Mouse (Mus musculus) c-Kit-positive CD71-positive TER-119-negative erythroid progenitor cells, embryonic 14.5 days (primary cell): ENCODE data around the gene Olfr97.
"Not testable (repeated sequence)": the region's sequence is repeated elsewhere in the genome, so short reads cannot be mapped to it uniquely, and the experiment has no call there.

ENCODE experiments used
- DNase-seq: peaks from one replicate; pipeline ENCODE4 v3.0.0-alpha.2; 2013; ENCODE audit warnings: low read depth

Olfr97 gene

DNA sequence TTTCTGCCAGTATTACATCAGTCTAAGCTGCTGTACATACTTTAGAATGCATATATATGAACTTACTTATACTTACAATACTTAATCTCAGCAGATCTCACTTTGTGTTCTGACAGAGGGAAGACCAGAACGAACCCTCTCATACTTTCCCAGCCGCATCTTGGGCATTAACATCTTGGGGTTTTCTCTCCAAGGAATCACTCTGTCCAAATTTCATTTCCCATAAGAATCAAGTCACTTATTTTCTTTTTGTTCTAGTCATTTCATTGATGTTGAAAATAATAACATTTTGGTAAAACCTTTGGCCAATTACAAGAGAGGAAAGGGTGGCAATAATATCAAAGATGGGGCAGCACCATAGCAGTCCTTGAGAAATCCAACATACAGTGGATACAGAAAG lies at the start of gene Olfr97:
Olfr97 (minus strand) TSS at position 101 of the 400 bp plus-strand sequence.
- not testable (repeated sequence) for DNase-seq

DNA sequence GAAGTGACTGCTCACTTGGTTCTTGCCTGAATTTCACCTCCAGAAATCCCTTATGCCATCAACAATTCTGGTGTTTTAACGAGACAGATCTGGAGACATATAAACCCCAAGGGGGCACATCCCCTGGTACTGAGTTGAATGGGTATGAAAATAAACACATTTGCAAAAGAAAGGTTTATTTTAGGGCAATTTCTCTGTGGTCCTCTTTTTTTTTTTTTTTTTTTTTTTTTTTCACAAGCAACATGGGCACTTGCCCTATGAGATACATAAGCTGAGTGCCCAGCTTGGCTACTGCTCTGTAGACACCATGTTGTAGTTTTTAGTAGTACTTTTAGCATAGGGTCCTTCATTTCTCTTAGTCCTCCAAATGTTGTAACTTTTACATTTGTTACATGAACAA lies 46.2 kb upstream of the Olfr97 start, which contains the start of gene Olfr99:
Olfr99 (minus strand) TSS at position 101 of the 400 bp plus-strand sequence.
- no peak for DNase-seq

GRCm38 (mm10) chr17:37280331-37280730 lies 43.2 kb upstream of the Olfr97 start:
- DNase-seq = no peak

- no peak for DNase-seq
Observed at GRCm38 (mm10) chr17:37276573-37276972, 39.4 kb upstream of the Olfr97 start.

- DNase-seq = no peak
Observed at GRCm38 (mm10) chr17:37275626-37276248, 38.6 kb upstream of the Olfr97 start.

DNA sequence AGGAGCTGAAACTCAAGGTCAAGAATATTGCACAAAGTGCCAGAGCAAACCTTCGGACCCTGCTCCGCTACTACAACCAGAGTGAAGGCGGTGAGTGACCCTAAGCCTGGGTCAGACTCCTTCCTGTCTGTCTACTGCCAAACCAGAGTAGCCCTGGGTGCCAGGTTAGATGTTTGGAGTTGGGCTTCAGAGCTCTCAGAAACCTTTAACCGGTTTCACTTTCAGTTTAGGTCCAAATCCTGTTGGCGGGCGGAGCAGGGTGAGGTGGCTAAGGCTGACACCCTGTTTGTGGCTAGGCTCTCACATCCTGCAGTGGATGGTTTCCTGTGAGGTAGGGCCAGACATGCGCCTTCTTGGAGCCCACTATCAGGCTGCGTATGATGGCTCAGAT lies 33.6 kb upstream of the Olfr97 start:
- DNase-seq = no peak

DNA sequence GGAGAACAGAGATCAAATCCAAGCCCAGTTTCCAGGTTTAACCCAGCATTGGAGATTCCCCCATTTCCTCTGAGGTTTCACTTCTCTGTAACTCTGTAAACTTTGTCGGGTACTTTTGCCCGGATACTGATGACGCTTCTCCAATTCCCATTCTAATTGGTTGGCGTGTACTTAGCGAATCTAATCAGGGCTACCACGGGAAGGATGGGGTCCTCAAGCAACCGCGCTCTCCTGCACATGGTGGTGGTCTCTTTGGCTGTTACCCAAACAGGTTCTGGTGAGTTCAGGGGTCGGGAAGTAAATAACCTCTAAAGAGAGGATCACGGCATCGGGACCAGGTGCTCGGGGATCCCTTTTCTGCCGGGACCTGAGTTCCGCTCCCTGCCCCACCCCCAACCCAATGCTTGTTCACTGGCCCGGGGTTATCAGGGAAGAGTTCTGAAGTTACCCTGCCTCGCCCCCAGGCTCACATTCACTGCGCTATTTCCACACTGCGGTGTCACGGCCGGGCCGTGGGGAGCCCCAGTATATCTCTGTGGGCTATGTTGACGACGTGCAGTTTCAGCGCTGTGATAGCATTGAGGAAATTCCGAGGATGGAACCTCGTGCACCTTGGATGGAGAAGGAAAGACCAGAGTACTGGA lies 33.0 kb upstream of the Olfr97 start, which contains the start of gene H2-M3:
H2-M3 (plus strand) TSS at position 163 of the 644 bp plus-strand sequence.
- DNase-seq = peak; percentile 76

- DNase-seq = no peak
Observed at GRCm38 (mm10) chr17:37263626-37264025, 26.5 kb upstream of the Olfr97 start, which contains the start of gene Olfr98. Olfr98 (minus strand) TSS chr17:37263749.

DNA sequence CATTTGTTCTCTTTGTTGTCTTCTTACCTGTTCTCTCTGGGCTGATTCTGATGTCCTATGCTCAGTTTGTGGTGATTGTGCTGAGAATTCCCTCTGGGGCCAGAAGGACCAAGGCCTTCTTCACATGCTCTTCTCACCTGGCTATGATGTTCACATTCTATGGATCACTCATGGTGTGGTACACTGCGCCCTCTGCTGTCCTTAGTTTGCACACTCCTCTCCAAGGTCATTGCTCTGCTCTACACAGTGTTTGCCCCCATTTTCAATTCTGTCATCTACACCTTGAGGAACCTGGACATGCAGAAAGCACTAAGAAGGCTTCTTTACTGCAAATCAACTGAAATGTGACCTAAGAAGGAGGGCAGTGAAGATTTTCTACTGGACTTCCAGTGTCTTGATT lies 13.4 kb upstream of the Olfr97 start:
- DNase-seq = no peak

- DNase-seq = no peak
Observed at GRCm38 (mm10) chr17:37249460-37249859, 12.3 kb upstream of the Olfr97 start.

GRCm38 (mm10) chr17:37246715-37247114 lies 9.6 kb upstream of the Olfr97 start:
- no peak for DNase-seq

GRCm38 (mm10) chr17:37242198-37242597 lies 5.1 kb upstream of the Olfr97 start:
- no peak for DNase-seq

DNA sequence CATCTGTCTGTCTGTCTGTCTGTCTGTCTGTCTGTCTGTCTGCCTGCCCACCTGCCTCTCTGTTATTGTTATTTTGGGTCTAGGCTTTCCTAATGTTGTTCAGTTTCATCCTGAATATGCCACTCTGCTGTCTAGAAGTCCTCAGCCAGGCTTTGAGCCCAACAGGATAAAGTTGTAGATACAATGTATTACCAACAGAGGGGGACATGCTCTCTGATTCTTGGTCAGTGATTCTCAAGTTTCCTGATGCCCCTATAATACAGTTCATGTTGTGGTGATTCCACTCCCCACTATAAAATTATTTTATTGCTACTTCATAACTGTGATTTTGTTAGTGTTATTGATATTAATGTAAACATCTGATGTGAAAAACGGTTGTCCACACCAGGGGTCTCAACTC lies 15.3 kb downstream of the Olfr97 start:
- DNase-seq = no peak

DNA sequence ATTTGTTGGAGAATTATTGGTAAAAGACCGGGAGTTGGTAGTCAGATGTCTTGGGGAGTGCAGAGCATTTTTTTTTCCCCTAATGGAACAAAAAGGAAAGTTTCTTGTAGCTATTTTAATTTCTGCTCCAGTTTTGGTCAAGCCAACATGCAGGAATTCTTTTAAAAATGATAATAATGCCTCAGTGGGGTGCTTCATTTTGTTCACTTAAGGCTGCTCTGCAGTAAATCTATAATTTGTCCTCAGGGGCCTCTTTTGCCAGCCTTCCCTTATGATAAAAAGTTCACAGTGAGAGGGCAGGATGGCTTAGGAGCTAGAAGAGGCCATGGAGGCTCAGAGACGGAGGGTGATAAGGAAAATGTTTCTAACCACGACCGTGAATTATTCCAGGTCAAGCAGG lies 17.3 kb downstream of the Olfr97 start, which contains the start of gene Olfr96:
Olfr96 (plus strand) TSS at position 301 of the 400 bp plus-strand sequence.
- no peak for DNase-seq

GRCm38 (mm10) chr17:37218486-37218885 lies 18.6 kb downstream of the Olfr97 start:
- DNase-seq = no peak

GRCm38 (mm10) chr17:37213018-37213417 lies 24.1 kb downstream of the Olfr97 start, which contains the start of gene Olfr95:
Olfr95 (minus strand) TSS chr17:37213118.
- no peak for DNase-seq

GRCm38 (mm10) chr17:37210884-37211768 lies 26.0 kb downstream of the Olfr97 start:
- no peak for DNase-seq

DNA sequence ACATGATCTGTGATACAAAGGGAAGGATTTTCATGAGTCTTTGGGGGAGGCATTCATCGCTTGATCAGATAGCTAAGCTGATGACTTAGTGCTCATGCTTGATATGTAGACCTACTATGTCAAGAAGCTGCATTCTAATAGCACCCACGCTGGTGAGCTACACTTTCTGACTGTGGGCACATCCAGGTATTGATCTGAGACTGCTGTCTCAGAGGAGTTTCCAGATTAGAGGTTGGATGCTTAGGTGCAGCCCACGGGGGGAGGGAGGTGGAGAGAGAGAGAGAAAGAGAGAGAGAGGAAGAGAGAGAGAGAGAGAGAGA lies 33.3 kb downstream of the Olfr97 start:
- DNase-seq = no peak

DNA sequence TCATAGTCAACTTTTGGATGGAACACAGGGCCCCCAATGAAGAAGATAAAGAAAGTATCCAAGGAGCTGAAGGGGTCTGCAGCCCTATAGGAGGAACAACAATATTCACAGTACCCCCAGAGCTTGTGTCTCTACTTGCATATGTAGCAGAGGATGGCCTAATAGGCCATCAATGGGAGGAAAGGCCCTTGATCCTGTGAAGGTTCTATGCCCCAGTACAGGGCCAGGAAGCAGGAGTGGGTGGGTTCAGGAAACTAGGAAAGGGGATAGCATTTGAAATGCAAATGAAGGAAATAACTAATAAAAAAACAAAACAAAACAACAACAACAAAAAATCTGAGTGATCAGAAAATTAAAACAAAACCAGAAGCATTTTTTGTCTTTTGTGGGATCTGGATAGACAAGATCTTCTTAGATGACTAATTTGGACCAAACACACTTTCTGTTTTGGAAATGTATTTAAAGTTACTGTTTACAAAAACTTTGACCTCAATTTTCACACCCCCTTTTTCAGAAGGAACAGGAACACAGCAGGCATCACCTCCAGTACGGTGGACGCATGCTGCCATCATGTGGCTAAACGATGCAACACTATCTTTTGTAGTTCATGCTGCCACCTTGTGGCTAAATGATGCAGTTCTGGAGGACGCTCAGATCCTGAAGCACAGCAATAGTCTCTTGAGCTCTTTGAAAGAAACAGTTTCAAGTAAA lies 33.8 kb downstream of the Olfr97 start:
- DNase-seq = peak; percentile 41

- DNase-seq = no peak
Observed at GRCm38 (mm10) chr17:37200894-37201293, 36.2 kb downstream of the Olfr97 start, which contains the start of gene Olfr94. Olfr94 (minus strand) TSS chr17:37200994.

- no peak for DNase-seq
Observed at GRCm38 (mm10) chr17:37196845-37197724, 40.0 kb downstream of the Olfr97 start.
